Mouse (Mus musculus): ENCODE results near the gene Pitx2. TPM values are rescaled to one million over a fixed set of nuclear protein-coding genes. Genes with fewer than 3 reads are reported as not detected.

Pitx2 gene
- polyA plus RNA-seq, 1 experiment = 60.8 TPM

DNA sequence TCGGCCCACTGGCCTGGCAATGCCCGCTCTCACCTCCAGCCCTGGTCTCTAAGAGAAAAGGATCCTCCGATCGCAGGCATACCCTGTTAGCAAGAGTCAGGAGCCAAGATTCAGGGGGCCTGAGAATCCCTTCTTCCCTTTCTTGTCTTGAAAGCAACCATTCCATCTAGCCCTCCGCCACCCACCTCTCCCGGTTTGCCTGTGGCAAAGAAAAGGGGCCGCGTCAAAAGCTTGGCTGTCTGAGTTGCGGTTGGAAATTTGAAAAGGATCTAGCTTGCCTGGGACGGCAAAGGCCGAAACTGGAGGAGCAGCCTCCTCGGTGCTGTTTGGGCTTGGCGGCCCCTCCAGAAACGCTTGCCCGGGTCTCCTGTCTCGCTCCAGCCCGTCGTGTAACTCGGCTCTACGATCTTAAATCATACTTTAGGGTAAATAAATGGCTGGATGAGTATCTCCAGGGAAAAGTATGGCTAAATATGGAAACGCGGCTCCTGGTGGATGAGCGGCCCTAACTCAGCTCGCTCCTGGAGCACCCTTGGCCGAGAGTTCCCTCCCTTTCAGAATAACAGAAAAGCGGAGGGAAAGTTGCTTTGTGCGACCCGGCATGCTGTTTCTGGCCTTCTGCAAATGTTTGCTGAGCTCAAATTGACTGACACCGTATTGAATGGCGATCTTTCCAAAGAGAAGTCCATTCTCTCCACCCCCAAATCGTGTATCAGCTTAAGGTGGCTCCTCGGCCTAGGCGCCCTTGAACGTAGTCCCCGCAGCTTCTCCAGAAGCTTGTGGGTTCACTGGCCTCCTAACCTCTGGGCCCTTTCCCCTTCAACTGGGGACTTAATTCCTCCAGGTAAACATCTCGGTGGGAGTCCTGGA is 3.4 kb downstream of the Pitx2 start:
- no peak for DNase-seq (ENCODE audit: low spot score)

DNA sequence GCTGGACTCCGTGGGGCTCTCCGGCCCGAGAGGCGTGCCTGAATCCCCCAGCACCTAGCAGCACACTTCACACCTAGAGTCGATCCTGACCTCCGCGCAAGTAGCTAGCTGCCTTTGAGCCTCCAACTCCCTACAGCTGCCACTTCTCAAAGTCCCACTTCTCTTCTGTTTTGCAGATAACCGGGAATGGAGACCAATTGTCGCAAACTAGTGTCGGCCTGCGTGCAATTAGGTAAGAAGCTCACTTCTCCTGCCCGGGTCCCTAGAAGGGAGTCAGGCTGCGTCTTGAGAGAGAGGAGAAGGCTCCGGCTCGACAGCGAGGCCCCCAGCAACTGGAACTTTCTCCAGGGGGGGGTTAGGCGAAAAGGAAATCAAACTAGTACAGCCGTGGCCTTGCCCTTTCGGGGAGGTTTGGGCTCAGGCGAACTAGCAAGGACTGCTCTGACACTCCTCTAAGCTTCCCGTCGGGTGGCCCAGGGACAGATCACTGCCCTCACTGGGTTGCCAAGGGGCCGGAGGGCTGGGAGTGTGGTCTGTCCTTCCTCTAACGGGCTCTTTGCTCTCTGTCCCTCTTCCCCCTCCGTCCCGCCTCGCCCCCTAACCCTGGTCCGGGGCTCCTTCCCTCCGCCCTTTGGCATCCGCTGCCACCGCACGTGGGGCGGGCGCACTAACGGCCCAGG is 4.2 kb downstream of the Pitx2 start:
- DNase-seq (ENCODE audit: low spot score) = no peak

DNA sequence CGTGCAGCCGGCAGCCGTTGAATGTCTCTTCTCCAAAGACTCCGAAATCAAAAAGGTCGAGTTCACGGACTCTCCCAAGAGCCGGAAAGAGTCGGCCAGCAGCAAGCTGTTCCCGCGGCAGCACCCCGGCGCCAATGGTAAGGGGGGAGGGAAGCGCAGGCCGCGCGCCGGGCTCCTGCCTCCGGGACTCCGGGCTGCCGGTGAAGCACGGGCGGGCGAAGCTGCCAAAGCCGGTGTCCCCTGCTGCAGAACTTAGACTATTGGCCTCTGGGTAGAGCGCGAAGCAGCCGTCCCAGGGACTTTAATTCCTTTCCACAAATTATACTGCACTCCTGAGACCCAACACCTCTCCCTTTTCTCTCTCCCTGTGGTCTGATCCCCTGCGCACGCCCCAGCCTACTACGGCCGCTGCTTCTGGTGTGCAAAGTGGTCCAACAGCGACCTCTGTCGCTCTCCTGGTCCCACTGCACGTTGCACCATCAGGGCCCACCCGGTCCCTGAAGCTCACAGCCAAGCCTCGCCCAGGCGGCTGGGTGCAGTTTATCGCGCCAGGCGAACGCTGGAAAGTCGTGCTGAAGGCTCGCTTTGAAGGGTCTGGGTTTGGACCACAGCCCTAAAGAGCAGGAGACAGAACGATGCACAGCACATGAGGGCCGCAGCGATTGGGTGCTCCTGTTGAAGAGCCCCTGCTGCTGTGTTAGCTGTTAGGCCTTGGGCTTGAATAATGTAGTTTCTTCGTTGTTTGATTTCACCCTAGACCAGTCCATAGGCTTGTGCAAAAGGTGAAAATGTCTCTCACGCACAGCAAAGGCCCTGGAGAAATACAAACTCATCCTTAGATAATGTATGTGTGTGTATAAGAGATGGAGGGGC is 5.0 kb downstream of the Pitx2 start:
- peak; percentile 52 for DNase-seq (ENCODE audit: low spot score)

DNA sequence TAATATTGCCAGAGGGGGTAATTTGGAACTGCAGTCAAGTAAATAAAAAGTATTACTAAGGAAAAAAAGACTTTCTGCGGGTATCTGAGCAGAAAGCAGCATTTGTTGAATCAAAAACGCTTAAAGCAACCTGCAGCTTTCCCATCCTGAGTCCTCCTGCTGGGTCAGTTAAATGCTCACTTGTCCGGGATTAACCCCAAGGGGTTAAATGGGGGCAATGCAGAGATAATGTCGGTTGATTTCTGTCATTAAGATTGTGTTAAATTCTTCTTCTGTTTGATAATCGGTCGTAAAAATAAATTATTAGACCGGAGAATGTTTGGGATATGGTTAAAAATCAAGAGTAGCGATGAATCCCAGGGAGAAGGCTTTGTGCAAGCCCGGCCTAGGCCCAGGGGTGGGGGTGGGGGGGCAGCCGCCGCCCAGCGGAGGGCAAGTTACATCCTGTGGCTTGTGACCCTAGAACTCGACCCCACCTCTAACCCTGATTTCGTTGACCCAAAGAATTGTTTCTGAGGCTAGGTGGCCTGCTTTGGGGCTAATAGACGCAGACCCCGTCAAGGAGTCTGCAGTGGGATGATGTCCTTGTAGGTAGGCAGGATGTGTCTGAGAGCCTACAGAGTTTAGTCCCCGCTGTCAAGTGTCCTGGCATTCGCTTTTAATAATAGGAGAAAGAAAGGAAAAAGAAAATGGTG is 6.0 kb downstream of the Pitx2 start:
- no peak for DNase-seq (ENCODE audit: low spot score)

DNA sequence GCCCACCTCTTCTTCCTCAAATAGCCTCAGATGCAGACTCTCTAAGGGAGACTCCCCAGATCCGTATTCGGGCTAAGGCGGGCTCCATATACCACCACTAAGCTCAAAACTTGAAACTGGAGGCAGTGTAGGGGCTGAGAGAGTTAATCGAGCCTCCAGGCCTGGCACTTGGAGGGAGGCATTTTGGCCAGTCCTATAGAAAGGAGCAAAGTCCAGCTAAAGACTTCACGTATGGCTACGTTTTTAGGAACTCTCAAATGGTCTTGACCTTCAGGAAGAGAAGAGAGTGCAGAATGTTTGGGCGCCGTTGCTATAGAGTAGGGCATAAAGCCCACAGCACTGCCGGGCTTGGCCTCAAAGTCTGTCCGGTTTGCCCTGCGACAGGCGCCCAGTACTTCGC is 7.1 kb downstream of the Pitx2 start:
- DNase-seq (ENCODE audit: low spot score) = no peak

DNA sequence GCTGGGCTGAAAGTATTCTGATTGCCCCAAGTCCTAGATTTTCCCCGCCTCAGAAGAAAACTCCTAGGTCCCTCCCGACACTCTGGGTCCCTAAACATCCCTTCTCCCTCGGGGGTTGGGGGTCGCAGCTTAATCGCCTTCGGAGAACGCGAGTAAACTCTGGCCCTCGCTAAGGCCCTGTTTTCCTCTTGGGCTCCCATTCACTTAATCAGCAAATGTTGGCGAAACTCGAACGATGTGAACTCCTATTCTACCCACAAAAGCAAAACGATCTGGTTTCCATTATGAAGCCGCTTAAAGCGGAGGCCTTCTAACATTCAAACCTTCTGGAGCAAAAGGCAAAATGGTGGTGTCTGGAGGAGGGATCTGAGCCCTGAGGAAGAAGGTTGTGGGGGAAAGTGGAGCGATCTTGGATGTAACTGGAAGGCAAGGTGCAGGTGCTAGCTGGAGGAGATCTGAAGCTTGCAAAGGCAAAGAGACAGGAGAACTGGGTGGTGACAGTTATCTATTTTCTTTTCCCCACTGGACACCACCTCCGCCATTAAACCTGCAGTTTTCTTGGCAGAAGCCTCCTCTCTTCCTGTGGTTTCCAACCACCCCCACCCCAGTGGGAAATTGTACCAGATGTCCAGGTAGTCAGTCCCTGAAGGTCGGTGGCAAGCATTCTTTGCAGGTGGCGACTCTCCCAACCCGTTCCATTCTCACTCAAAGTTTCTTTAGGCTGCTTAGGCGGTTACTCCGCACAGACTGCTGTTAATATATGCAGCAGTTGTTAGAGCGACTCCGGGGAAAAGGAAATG is 7.8 kb downstream of the Pitx2 start:
- DNase-seq (ENCODE audit: low spot score) = no peak

DNA sequence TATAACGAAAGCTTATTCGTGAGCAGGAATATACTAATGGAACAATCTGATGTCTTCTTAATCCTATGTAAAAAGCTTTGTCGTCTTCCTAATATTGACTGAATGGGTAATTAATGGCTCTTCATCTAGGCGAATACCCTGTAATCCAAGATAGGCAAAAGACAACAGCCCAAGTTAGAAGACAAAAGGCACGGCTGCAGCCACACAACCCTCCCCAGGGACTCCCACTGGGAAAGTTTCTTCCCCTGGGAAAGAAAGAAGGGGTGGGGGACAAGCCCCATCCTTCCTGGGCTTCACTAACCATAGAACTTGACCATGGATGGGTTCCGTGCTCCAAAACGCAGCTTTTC is 8.3 kb downstream of the Pitx2 start:
- no peak for DNase-seq (ENCODE audit: low spot score)

DNA sequence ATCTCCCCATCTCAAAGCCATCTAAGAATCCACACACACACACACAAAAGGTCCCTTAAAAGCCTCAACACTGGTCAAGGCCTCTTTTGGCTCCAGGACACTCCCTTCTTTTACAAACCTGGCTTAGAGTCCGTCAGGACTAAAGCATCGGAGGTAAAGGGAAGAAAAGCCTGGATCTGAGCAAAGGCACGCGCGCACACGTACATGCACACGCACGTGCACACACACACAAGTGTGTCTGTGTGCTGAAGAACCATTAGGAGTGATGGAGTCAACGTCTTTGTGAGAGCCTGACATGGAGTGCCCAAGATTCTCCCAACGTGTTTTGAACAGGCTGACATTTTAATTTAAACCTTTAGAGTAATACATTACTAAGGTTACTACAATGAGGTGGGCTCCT is 8.7 kb downstream of the Pitx2 start:
- no peak for DNase-seq (ENCODE audit: low spot score)

DNA sequence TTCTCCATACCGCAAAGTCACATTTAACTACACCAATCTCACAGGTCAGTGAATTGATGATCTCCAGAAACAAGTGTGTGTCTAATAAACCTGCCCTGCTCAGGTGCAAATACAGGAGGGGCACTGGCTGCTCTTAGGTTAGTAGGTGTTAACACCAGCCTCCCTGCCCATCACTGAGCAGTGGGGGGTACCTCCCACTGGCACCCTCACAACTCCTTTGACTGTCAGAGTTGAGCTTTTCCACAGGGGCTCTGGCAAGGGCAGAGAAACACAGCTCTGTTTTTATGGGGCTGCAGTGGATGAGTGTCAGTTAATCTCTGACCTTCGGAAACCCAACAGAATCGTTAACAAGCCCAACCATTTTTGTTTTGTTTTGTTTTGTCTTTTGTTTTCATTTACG is 9.6 kb downstream of the Pitx2 start:
- DNase-seq (ENCODE audit: low spot score) = no peak

DNA sequence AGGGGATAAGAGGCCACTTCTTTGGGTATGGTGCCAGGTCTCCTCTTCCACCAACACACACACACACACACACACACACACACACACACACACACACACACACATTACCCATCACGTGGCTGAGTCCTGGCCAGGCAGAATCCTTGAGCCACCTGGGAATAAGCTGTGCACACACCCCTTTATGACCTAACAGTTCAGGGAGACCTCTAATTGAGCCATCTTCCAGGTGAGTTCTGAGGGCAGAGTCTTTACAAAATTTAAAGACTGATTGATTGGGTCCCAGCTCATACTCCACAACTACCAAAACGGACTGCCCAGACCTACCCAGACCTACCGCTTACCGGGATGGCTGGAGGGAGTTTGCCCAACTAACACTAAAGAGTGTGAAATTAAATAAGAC is 10.1 kb downstream of the Pitx2 start:
- DNase-seq (ENCODE audit: low spot score) = no peak

DNA sequence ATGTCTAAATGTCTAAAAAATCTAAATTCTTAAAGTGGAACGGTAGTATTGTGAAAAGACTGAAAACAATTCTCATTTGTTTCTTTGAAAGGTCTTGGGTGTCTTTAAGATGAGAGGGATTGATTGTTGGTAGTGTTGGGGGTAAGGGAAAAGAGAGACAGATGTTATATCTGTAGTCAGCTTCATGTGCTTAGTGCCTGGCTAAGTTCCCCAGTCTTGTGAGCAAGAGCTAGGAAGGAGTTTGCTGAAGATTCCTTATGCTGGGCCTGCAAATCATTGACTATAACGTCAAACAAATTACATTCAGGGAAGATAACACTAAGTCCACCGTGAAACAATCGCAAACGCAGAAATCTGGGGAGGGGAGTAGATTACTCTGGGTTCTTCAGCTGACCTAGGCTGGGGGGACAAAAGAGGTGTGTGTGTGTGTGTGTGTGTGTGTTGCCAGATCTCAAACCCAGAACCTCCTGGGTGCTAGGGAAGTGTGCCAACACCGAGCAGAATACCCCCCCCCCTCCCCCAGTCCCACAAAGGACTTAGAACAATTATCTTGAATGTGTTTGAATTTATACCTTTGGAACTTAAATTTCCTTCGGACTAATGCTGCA is 12.5 kb downstream of the Pitx2 start:
- DNase-seq (ENCODE audit: low spot score) = no peak

DNA sequence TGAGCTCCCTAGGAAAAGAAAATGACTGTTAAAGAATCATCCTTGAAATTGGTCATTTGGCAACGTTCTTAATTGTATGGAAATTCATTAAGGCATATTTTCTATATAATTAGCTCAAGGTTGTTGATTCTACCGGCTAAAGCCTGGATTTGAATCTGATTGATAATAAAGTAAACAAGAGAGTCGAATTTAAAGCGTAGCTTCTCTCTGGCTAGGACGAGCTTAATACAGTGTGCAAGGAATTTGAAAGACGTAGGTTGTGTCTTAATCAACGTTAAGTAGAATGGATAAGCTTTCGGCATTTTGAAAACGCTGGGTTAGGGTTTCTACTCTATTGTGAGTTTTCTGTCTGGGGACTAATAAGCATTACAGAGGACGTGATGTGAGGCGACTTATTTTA is 13.1 kb downstream of the Pitx2 start:
- no peak for DNase-seq (ENCODE audit: low spot score)

DNA sequence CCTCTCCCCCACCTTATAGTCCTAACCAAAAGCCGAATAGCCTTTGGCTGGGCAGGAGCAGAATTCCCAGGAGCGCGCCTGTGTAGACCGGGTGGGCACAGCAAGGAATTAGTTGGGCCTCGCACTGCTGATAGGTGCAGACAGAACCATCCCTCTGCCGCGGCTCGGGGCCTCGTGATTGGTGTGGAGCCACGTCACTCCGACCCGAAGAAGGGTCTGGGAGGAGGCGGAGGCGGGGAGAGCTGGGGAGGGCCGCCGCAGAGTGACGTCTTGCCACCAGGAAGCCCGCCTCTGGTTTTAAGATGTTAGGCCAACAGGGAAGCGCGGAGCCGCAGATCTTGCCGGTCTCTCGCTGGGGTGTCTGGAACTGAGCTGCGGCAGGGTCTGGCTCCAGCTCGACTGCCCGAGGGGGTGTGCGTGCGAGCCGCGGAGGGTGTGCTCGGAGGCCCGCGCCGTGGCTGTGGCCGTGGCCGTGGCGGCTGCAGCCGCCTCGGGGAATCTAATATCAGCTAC is 14.0 kb downstream of the Pitx2 start:
- peak; percentile 77 for DNase-seq (ENCODE audit: low spot score)

DNA sequence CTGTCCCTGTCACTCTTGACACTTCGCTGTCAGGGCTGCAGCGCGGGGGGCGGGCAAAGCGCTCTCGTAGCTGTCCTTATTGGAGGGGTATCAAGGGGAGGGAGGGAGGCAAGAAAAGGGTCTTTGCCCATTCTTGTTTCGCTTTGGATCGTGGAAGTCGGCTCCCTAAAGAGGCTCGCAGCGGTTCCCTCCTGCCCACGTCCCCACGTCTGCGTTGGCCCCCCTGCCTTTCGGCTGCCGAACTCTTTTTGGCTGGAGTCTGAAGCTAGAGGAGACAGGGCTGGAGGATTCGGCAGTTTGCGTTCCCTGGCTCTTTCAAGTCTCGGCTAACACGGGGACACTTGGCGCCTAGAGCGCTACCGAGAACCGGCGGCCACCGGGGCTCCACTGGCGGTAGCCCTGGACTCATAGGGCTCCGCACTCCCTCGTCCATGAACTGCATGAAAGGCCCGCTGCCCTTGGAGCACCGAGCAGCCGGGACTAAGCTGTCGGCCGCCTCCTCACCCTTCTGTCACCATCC is 14.5 kb downstream of the Pitx2 start:
- DNase-seq (ENCODE audit: low spot score) = no peak

DNA sequence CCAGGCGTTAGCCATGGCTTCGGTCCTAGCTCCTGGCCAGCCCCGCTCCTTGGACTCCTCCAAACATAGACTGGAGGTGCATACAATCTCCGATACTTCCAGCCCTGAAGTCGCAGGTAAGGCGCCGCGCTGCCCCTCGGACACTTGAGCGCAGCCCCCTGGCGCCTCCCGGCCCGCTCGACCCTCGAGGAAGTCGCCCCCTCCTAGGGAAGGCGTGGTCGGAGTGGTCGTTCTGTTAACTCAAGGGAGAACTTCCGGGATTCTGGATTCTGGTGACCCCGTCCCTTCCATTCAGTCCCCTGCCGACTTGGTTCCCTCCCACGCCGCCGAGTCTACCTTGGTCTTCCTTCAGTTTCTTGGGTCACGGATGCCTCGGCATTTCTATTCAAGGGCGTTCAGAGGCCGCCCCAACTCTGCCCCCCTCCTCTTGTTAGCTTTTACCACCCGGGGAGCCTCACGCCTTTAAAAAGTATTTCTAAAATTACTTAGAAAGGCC is 15.0 kb downstream of the Pitx2 start:
- no peak for DNase-seq (ENCODE audit: low spot score)

DNA sequence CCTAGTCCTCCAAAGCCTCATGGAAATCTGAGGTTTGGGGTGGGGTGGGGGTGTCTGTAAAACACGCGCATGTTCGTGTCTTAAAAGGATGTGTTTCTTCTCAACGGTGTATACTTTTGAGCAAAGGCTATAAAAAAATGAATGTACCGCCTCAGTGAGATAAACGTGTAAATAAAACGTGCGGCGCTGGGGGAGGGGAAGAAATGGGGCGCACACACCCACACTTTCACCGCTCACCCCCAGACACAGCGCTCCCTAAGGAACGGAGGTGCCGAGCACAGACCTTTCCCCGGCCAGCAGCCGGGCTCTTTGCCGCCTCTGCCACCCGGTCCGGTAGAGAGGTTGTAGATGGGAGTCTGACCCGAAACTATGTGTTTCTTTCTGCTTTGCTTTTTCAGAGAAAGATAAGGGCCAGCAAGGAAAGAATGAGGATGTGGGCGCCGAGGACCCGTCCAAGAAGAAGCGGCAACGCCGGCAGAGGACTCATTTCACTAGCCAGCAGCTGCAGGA is 15.6 kb downstream of the Pitx2 start:
- DNase-seq (ENCODE audit: low spot score) = no peak

DNA sequence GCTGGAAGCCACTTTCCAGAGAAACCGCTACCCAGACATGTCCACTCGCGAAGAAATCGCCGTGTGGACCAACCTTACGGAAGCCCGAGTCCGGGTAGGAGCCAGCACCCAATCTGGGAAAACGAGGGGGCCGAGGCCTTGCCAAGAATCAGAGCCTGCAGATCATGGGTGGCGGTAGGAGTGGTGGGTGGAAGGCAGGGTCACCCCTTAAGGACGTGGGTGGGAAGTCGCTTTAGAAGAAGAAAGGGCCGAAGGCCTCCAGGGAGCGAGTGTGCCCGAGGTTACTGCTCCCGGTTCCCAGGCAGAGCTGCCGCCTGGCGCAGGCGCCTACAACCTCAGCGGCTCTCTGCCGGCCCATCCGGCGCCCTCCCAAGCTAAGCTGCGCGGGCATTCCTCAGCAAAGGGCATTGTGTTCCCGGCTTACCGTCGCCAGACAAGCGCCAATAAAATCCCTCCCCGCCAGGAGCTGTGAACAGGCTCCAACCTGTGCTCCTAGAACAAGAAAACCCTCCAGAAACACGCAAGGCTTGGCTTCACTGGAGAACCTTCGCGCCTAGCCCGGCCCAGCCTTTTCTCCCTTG is 16.2 kb downstream of the Pitx2 start:
- DNase-seq (ENCODE audit: low spot score) = peak; percentile 41

DNA sequence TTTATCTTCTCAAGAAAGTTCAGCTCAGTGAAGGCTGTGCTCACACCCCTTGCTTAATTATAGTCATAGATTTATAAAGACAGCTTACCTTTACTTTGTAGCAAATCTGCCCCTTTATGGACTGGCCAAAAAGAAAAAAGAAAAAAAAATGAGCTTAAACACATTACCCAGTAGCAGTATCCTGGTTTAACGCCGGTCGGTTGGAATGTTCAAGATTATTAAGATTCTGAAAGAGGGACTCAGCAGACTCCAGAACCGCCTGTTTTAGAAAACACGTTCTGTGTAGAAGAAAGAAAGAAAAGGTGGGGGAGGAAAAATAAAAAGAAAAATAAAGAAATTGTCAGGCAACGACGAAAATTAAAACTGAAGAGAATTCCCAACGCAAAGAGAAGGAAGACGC is 16.8 kb downstream of the Pitx2 start:
- no peak for DNase-seq (ENCODE audit: low spot score)

DNA sequence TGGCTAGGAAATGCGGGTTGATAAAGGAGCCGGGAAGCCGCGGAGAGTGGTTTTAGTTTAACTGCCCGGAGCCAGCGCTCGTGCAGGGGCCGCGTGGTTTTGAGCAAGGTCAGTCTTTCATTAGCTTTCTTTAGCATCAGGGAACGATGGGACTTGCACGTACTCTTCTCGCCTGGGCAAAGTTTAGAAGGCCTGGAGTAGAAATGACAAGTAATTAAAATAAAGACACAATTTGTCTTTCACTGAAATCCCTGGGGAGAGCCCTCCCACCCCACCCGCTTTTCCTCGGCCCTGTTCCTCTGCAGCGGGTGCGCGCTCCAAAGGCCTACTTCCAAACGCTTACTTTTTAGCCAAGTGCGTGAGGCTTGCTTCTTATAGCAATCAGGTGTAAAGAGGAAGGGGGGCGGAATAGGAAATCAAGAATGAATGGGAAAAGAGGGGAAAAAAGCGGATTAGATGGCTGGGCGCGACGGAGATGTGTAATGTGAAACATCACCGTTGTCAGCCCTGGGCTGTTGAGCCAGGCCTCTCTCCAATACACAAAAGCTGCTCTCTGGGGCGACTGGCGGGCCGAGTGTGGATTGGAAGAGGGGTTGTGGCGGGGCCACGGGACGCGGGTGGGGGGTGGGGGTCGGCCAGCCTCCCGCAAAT is 17.4 kb downstream of the Pitx2 start:
- DNase-seq (ENCODE audit: low spot score) = no peak
